ENCODE assay signal across 10 mouse cellular contexts in the genomic region with DNA sequence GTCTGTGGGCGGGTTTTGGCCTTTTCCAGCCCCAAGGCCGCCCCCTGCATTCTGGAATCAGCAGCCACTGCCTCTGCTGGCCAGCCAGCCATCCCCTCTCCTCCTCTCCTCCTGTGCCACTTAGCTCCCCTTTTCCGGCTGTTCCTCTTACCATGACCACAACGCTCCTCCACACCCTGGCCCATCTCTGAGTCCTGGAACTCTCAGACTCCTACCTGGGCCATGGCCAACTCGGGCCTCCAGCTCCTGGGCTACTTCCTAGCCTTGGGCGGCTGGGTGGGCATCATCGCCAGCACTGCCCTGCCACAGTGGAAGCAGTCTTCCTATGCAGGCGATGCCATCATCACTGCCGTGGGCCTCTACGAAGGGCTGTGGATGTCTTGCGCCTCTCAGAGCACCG. TPM values are rescaled to one million over a fixed set of nuclear protein-coding genes. Genes with fewer than 3 reads are reported as not detected.
DNase-seq lines count a peak whose midpoint lies in the region; ATAC-seq and TF ChIP-seq lines count a peak whose summit lies in the region.
"Had no signal": no experiment of that assay in that cellular context is flagged by ENCODE, and none has a peak within 500 bp of the region (broad histone marks: within the 10 kb centered on the region; RNA-seq: fewer than 3 reads in every experiment).

Gene Cldn19 (plus strand): TSS at position 64 of the 400 bp plus-strand sequence.

- DNase-seq in gastrocnemius, adult 2 months: no peak
- DNase-seq in gastrocnemius, adult 8-10 months (ENCODE audit: low spot score in 2 of 2): no peak
- DNase-seq in neural tube, embryonic 11.5 days (ENCODE audit: low spot score): no peak
- DNase-seq in neural tube, embryonic 10.5 days (ENCODE audit: extremely low spot score, low spot score): no peak
- DNase-seq in adrenal gland, adult (ENCODE audit: inconsistent age in 2 of 2, low spot score in 1 of 2): no peak
- no peak for DNase-seq in adipocyte (ENCODE audit: low spot score)
- DNase-seq in adrenal gland, adult 8-10 months: no peak
- DNase-seq: liver, postnatal 0 days had no signal

- 79% methylated on average over 12 of the region's 12 CpGs for WGBS in neural tube, embryonic 11.5 days
- WGBS in limb, embryonic 15.5 days: 71% methylated on average over 12 of the region's 12 CpGs

- H3K27ac ChIP-seq in gastrocnemius, adult 2 months: peak within 1 kb of the TSS; percentile 24
- H3K27ac ChIP-seq in neural tube, embryonic 11.5 days (ENCODE audit: low read depth, low read length): no peak within 1 kb of the TSS
- H3K27ac ChIP-seq in limb, embryonic 15.5 days: peak within 1 kb of the TSS; percentile 81

- H3K9ac ChIP-seq in neural tube, embryonic 11.5 days (ENCODE audit: low read length): 0 out of 2 replicates have a peak within 1 kb of the TSS, but pooled peaks have one; percentile 3
- no peak within 1 kb of the TSS for H3K9ac ChIP-seq in limb, embryonic 15.5 days
- H3K9ac ChIP-seq: heart, embryonic 12.5 days; liver, postnatal 0 days had no signal

- H3K4me3 ChIP-seq in gastrocnemius, adult 2 months: peak within 1 kb of the TSS; percentile 32
- no peak within 1 kb of the TSS for H3K4me3 ChIP-seq in neural tube, embryonic 11.5 days (ENCODE audit: low read depth, low read length)
- H3K4me3 ChIP-seq in limb, embryonic 15.5 days: no peak within 1 kb of the TSS
- H3K4me3 ChIP-seq: heart, embryonic 12.5 days had no signal

- TF ChIP-seq CTCF in gastrocnemius, adult 2 months (IDR thresholded peaks at IDR 0.05): no peak

- no peak for ATAC-seq in neural tube, embryonic 11.5 days (ENCODE audit: insufficient read depth, low FRiP score, low TSS enrichment)
- no peak for ATAC-seq in limb, embryonic 15.5 days (ENCODE audit: insufficient number of reproducible peaks, low FRiP score, low TSS enrichment, low read depth)
- ATAC-seq: liver, postnatal 0 days had no signal

- no peaks in the 10 kb centered on the region for H3K27me3 ChIP-seq in neural tube, embryonic 11.5 days (ENCODE audit: control insufficient read depth, insufficient read depth, low read length)
- no peaks in the 10 kb centered on the region for H3K27me3 ChIP-seq in limb, embryonic 15.5 days

- H3K4me1 ChIP-seq in neural tube, embryonic 11.5 days (ENCODE audit: control insufficient read depth, insufficient read depth, low read length): no peaks in the 10 kb centered on the region
- H3K4me1 ChIP-seq in limb, embryonic 15.5 days: peaks cover 23% of the 10 kb centered on the region

- intact Hi-C loops in gastrocnemius, adult 2 months (cut with DNase I): no loop called here

- no peaks in the 10 kb centered on the region for H3K36me3 ChIP-seq in neural tube, embryonic 11.5 days (ENCODE audit: control insufficient read depth, insufficient read depth, low read length)
- H3K36me3 ChIP-seq in limb, embryonic 15.5 days: no peaks in the 10 kb centered on the region
- H3K36me3 ChIP-seq: heart, embryonic 12.5 days had no signal

- H3K9me3 ChIP-seq in neural tube, embryonic 11.5 days (ENCODE audit: control insufficient read depth, low read length): no peaks in the 10 kb centered on the region
- H3K9me3 ChIP-seq in limb, embryonic 15.5 days: no peaks in the 10 kb centered on the region
- H3K9me3 ChIP-seq: heart, embryonic 12.5 days had no signal

- no peak within 1 kb of the TSS for H3K4me2 ChIP-seq in neural tube, embryonic 11.5 days (ENCODE audit: low read depth)
- H3K4me2 ChIP-seq in limb, embryonic 15.5 days: no peak within 1 kb of the TSS
- H3K4me2 ChIP-seq: heart, embryonic 12.5 days had no signal

RNA-seq across cellular contexts. Expression of gene Cldn19, which starts in this region (rescaled TPM):
- total RNA-seq in gastrocnemius, adult 2 months (2021): 1 to 10 TPM in 1 of 2 experiments, under 1 TPM in 1; 0.86 to 1.1 TPM
- total RNA-seq in gastrocnemius, adult 8-10 months (2022): 1 to 10 TPM in 2 of 4 experiments, under 1 TPM in 2; 0.46 to 1.1 (median 0.95) TPM
- polyA plus RNA-seq in neural tube, embryonic 11.5 days (2014; fragmentation: Nextera tagmentation; extraction: Ambion mirVana): 0.19 TPM in 1 of 2 replicates, not detected in the other
- polyA plus RNA-seq in limb, embryonic 15.5 days (2015; fragmentation: Nextera tagmentation; extraction: Ambion mirVana): 0.05 and 0.12 TPM in 2 replicates
- total RNA-seq in adrenal gland, adult 8-10 months (2022): under 1 TPM in 3 of 4 experiments, not detected in 1; 0.06 to 0.40 (median 0.28) TPM
- polyA plus RNA-seq: heart, embryonic 12.5 days; liver, postnatal 0 days had no signal
